Mouse (Mus musculus): ENCODE results near the gene Med24.

GRCm38 (mm10) chr11:98693201-98693600, 36.0 kb downstream of the Med24 start:
- TF ChIP-seq POLR2A (IDR thresholded peaks at IDR 0.05; ENCODE audit: insufficient read depth, low read depth, low read length) (no peak), CTCF (IDR thresholded peaks at IDR 0.05) (no peak), EP300 (IDR thresholded peaks at IDR 0.05; ENCODE audit: insufficient read depth, low read depth, low read length) (no peak)
